Mouse (Mus musculus) gastrocnemius, postnatal 14 days (tissue): Measurements from ENCODE around the gene Vps37c. TPM values are rescaled to one million over a fixed set of nuclear protein-coding genes. Genes with fewer than 3 reads are reported as not detected.

ENCODE experiments used
- DNase-seq: peaks from one replicate; pipeline ENCODE4 v3.0.0; 2021; ENCODE audit warnings: mixed read lengths
- intact Hi-C: fragments of 180-260 bp; cut with DNase I; formaldehyde crosslinking; loops from one replicate; pipeline ENCODE4 v1.15.1; 2025; ENCODE audit warnings: low total_unique reads
- total RNA-seq, 2 experiments: library from RNA; stranded (reverse); gene quantifications; 2 replicates each; pipeline ENCODE4 v1.2.3; 2021

Gene Vps37c
- total RNA-seq, 2 experiments from 2014 or later = 15.2 to 22.0 TPM

- DNase-seq = no peak
- intact Hi-C loops = loop anchor here (5.0 kb wide), 1 partner anchor 289 kb away; no protein-coding TSS in a partner anchor
Measured at GRCm38 (mm10) chr19:10678772-10679067, 9.8 kb upstream of the Vps37c start.

DNA sequence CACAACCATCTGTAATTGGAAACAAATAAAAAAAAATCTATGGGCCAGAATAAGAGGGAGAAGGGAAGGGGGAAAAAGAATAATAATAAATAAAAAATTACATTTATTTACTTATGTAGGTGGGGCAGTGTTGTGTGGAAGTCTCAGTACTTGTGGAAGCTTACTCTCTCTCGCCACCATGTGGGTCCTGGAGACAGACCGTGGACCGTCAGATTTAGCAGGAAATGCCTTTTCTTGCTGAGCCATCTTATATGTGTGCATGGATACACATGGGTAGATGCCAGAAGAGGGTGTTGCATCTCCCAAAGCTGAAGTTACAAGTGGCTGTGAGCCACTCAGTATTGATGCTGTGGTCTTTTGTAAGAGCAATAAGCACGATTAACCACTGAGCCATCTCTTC is 7.0 kb upstream of the Vps37c start:
- intact Hi-C loops = no loop called here

GRCm38 (mm10) chr19:10685081-10685480 is 3.5 kb upstream of the Vps37c start:
- no peak for DNase-seq
- intact Hi-C loops = loop anchor here (2.0 kb wide), 1 partner anchor 22 kb away; no protein-coding TSS in a partner anchor

More for the DNA sequence above, 7.0 kb upstream of the Vps37c start:
- DNase-seq = no peak

GRCm38 (mm10) chr19:10685727-10686126 is 2.8 kb upstream of the Vps37c start:
- DNase-seq = no peak
- intact Hi-C loops = loop anchor here (2.0 kb wide), 1 partner anchor 21 kb away; no protein-coding TSS in a partner anchor

- intact Hi-C loops = no loop called here
- no peak for DNase-seq
Measured at GRCm38 (mm10) chr19:10689470-10690166, 1.1 kb downstream of the Vps37c start.

DNA sequence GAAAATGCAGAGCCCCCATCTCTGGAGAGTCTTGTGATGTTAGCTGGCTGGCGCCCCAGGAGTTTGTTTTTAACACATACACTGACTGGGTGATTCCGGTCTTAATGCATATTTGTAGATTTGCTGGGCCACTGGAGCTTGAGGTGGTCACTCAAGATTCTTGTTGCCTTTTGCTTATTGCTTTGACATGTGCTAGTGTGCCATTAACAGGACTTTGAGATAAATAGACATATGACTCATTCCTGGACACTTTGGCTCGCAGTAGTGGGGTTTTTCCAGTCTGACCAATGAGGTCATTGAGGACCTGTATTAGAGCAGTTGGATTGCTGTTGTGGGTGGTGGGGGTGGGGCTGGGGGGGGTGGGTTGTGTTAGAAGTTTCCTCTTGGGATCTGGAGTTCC is 1.8 kb downstream of the Vps37c start:
- no peak for DNase-seq
- intact Hi-C loops = no loop called here

- intact Hi-C loops = no loop called here
Measured at GRCm38 (mm10) chr19:10691121-10691520, 2.6 kb downstream of the Vps37c start.

DNA sequence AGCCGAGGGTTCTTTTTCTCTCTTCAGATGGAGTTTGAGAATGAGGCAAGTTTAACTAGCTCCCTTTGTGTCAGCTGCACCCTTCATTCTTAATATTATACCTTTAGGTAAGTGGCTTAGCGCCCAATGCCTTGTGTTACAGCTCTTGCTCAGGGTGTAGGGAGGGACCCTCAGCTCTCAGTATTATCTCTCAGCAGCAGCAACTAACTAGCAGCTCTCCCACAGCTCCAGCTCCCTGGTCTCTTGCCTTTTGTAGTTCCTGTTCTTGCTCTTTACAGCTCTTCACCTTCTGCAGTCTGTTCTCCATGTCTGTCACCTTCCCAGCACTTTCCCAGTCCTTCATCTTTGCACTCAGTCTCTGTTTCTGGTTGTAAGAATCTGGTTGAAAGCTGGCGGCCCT is 3.1 kb downstream of the Vps37c start:
- DNase-seq = no peak
- intact Hi-C loops = no loop called here

More at GRCm38 (mm10) chr19:10691121-10691520, 2.6 kb downstream of the Vps37c start:
- DNase-seq = no peak

DNA sequence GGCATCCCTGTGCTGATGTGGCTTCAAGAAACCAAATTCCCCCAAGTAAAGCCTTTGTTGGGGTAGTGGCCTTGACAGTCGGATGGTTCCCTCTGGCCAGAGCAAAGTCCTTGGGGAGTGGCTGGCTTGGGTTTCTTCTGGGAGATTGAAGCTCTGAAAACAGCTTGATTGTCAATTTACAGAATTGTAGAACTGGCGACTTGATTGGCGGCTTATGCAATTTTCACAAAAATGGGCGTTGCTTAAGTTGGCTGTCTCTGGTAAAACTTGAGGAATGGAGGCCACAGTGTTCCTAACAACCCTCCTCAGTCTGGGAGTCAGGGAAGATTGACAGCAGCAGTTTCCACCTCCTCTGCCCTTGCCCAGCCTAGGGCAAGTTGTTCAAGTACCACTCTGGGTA is 3.8 kb downstream of the Vps37c start:
- DNase-seq = no peak
- intact Hi-C loops = no loop called here

DNA sequence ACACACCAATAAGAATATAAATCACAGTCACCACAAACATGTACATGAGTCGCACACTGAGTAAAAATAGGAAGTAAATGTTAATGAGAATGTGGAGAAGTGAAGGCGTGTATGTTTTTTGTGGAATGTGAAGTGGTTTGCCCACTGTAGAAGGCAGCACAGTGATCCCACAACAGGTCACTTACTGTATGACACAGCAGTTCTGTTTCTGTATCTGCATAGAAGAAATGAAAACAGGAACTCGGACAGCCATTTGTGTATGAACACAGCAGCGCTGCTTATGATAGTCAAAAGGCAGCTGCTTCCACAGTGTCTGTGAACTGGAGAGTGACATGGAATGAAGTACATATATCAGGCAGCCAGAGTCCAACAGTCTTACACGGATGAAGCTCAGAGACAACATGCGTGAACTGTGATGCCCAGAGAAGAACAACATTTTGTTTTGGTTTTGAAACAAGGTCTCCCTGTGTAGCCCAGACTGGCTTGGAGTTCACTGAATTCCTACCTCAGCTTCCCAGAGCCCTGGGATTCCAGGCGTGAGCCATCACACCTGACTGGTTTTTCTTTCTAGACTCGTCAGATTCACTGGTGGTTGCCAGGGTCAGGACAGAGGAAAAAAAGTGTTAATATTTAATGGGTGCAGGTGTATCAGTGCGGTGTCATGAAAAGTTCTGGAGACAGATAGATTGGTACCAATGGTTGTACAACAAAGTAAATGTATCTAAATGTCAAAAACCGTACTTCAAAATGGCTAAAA is 5.6 kb downstream of the Vps37c start:
- DNase-seq = no peak
- intact Hi-C loops = no loop called here

DNA sequence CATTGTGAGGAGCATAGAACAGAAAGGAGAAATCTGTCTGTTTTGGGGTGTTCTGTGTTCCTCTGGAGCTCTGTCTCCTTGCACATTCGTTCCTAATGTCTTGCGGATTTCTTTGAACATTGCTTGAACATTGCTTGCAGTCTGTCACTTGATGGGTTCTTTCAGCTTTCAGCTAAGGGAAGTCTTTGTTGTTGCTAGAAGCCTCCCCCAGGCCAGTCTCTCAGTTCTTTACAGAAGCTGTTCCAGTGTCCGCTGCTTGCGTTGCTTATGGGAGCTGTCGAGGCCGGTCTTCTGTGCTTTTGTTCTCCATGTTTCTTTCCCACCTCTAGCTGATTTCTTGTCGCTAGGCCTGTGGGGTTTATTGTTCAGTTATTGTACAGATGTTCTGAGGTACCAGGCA is 7.3 kb downstream of the Vps37c start:
- no peak for DNase-seq
- intact Hi-C loops = no loop called here

GRCm38 (mm10) chr19:10698131-10698991 is 9.8 kb downstream of the Vps37c start:
- DNase-seq = no peak
- intact Hi-C loops = no loop called here

DNA sequence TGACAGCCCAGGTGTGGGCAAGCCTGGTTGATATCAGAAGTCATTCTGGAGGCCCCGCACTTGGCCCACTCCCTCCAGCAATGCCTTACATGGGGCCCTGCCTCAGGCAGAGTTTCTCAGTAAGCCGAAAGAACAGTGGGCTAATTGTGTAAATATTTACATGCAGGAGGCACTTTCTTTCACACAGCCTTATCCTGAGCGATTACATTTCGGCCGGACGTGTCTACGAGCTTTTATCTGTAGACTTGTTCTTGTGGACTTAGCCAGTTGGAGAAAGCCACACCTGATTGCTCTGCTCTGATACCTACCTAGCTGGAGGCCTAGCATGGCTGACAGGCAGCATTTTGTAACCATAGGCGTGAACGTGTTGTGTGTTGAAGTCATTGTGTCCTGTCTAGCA is 11.3 kb downstream of the Vps37c start:
- intact Hi-C loops = no loop called here
- DNase-seq = peak; percentile 3

DNA sequence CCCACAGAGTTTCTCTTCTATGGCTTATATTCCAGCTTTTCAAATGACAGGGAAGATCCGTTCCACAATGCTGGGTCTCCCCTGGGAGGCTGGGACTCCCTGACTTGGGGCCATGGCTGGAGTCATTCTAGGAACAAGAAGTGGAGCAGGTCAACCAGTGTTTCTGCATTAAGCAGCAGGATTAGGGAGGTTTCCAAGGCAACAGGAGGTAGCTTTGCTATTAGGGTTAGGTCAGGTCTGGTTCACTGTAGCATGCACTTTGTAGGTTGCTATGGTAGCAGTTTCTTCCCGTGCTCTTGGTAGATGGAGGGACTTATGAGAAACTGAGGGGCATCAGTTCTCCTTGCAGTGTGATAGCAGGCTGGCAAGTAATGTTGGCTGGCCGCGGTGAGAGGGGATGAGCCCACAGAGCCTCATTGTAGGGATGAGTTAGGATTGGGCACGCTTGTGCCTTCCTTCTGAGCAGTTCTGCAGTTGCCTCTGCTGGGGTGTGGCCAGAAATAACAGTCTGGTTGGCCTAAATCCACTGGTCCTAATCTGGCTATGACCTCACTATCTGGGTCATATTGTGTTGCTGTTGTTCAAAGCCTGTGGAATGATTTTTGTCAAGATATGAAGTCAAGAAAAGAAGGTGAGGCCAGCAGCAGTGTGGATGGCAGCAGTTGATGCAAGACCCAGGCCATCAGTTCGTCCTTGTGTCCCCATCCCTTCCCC is 12.6 kb downstream of the Vps37c start:
- peak; percentile 54 for DNase-seq

DNA sequence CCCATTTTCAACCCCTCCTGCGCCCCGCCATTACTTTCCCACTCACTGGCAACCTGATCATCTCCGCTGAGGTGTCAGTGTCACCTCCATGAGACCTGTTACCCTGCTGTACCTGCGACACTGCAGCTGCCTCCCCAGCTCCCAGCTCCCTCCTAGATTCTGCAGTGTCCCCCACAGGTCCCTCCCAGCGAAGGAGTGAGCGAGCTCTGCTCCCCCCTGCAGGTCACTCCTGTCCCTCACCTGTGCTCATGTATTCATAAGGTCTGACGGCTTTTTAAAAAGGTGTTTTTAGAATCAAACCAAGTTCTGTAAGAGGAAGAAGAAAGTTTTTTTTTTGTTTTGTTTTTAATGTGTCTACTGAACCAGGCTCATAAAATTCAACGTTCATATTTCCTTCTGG is 13.6 kb downstream of the Vps37c start:
- intact Hi-C loops = no loop called here
- DNase-seq = no peak

More for the DNA sequence above, 12.6 kb downstream of the Vps37c start:
- intact Hi-C loops = no loop called here

DNA sequence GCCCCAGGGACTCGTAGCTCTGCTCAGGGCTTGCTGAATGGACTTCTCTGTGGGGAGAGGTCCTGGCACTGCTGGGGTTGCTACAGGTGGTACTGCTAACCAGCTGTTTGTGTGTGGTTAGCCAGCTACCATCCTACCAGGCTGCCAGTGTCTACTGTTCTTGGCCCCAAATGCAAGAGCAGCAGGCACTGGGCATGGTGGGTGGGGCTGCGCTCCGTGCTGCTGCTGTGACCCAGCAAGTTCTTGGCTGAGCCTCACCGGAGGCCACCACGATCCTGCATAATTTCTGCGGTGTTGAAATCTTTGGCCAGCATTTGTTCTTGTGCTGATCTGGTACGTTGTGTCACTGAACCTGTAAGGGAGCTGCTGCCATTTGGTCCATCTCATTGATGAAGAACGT is 14.9 kb downstream of the Vps37c start:
- DNase-seq = no peak
- intact Hi-C loops = no loop called here

DNA sequence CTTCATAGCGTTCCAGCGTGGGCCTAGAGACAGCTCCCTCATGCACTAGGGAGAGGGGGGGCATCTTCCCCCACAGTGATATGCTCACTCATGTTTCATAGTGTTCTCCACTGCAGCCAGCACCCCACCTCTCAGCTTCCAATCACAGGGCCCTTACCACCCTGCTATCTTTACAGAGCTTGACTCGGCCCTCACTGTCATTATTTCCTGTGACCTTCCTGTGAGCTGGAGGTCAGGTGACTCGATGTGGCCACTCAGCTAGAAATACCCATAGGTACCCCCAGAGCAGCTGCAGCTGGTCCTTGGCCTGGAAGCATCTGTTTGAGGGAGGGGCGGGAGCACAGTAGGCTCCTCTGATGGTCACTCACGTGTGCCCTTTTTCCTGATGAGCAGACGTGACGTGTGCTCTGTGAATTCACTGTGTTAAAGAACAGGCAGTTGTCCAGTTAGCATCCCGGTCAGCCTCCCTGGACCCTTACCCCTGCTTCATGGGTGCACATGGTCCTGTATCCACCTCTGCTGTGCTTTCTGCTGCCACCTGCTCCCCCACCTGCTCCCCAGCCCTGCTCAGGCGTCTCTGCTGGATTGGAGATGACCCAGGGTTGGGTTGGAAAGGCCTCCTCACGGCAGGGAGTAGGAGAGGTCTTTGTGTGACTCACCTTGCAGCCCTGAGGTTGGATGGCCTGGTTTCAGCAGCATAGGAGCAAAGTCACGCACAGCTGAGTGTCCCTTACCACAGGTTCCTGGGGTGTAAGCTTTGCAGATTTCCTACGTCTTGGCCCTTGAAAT is 18.7 kb downstream of the Vps37c start:
- intact Hi-C loops = loop anchor here (2.0 kb wide), 1 partner anchor 22 kb away; no protein-coding TSS in a partner anchor
- no peak for DNase-seq

- intact Hi-C loops = loop anchor here (2.0 kb wide), 1 partner anchor 23 kb away; no protein-coding TSS in a partner anchor
- DNase-seq = no peak
Measured at GRCm38 (mm10) chr19:10707881-10708280, 19.3 kb downstream of the Vps37c start.

- intact Hi-C loops = no loop called here
- no peak for DNase-seq
Measured at GRCm38 (mm10) chr19:10708900-10709299, 20.4 kb downstream of the Vps37c start.
